Mouse (Mus musculus) T-cell, adult 66 days (primary cell): Measurements from ENCODE around the gene Fbln5. TPM values are rescaled to one million over a fixed set of nuclear protein-coding genes. Genes with fewer than 3 reads are reported as not detected.

Experiments used
- total RNA-seq, 2 experiments: library from RNA; stranded (reverse); gene quantifications; 3 replicates in 1 of 2; 4 replicates in 1 of 2; pipeline ENCODE4 v1.2.4; 2023

Gene Fbln5
- total RNA-seq: not detected

DNA sequence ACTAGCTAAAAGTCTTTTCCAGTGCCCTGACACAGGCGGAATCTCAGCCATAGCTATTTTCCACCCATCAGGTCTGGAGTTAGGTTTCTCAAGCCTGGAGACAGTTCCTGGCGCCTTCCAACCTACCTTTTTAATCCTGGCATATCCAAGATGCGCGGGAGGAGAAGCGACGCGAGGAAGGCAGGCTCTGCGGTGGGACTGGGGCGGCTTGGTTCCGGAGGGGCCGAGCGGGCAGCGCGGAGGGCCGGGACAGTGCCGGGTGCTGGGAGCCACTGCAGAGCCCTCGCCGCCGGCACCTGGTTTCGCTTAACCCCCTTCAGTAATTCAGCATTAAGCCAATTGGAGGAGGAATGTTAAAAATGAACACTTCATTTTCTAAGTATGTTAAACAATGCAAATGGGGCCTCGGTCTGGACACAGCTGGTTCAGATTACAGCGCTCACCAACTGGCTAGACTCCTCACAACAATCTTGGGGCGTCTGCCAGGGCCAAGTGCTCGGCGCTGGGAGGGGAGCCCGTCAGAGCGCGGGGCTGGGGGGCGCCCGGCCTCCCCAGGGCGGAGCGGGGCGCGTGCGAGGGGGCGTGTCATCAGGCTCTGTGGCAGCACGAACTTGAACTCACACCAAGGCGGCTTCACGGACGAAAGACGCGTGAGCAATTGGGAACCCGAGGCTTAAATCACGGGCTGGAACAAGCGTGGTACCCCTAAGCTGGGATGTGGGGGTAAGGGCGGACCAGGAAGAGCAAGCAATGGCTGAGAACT, at the start of gene Fbln5:
Gene Fbln5, minus strand, starts transcription at position 448 of the 763 bp plus-strand sequence.

GRCm38 (mm10) chr12:101718054-101718754, 100.7 kb downstream of the Fbln5 start, which contains the start of gene Tc2n:
Tc2n (minus strand) TSS chr12:101718523.

Other genes with a start within 250 kb of the Fbln5 start
- not detected for gene Tc2n, start 100.5 kb downstream of the Fbln5 start, total RNA-seq
- 10 to 100 TPM; 73.4 to 87.3 TPM for gene Trip11, start 94.2 kb upstream of the Fbln5 start, total RNA-seq
- 10 to 100 TPM; 22.6 to 27.0 TPM for gene Atxn3, start 139.2 kb upstream of the Fbln5 start, total RNA-seq
- gene Cpsf2, start 156.9 kb upstream of the Fbln5 start, total RNA-seq: 10 to 100 TPM; 18.0 to 19.3 TPM